Mouse (Mus musculus) spleen, adult 2 months (tissue): ENCODE measurements around the gene Gm28230.

Experiments used
- CTCF ChIP-seq: fragments of 200-500 bp; IDR thresholded peaks from 2 replicates; pipeline ENCODE4 v1.5.1; 2011; ENCODE audit warnings: mild to moderate bottlenecking, inconsistent platforms; ENCODE audit not compliant: insufficient read depth, insufficient read length, insufficient replicate concordance; ENCODE audit errors: extremely low read depth
- POLR2A ChIP-seq: fragments of 200-500 bp; IDR thresholded peaks from 2 replicates; pipeline ENCODE4 v1.6.1; 2011; ENCODE audit warnings: low read depth, low read length, inconsistent platforms

DNA sequence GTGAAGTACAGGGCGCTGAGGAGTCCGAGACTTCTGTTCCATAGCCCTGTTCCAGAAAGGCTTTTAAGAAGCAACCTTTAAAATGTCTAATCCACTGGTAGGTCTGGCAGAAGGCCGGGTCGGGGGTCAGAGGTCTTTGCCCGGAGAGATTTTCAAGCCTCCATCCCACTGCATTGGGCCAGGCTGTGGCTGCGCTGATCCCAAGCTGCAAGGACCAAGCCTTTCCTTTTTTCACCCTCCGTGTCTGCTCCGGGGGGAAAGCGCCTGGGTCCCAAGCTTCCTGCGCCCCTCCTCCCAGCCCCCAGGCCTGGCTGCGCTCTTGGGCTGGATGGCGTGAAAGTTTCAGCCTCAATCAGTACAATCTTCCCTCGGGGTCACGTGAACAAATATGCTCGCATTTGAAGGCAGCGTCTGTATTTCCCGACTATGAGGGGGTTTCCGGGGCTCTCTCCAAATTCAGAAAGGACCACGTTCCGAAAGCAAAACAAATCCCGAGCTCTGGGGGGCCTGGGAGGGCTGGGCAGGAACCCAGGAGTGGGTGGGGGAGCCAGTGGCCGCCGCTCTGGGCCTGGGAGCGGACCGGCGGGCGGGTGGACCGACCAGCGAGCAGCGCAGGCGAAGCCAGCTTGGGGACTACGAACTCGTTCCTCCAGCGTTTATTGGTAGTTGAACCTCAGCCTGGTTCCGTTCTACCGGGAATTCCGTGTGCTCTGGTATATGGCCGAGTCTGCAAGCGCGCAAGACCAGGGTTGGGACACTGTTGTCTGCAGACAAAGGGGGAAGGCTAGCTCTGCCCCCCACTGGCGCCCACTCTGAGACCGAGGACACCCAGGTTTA lies 9.5 kb downstream of the Gm28230 start:
- TF ChIP-seq CTCF (no peak), POLR2A (no peak)
